Mouse (Mus musculus) erythroblast, embryonic 14.5 days (primary cell): ENCODE data around the gene Dnah17. TPM values are rescaled to one million over a fixed set of nuclear protein-coding genes. Genes with fewer than 3 reads are reported as not detected.

ENCODE experiments used
- H3K27me3 ChIP-seq: 2 replicates; pipeline ENCODE4 v1.6.1; 2012; ENCODE audit warnings: inconsistent platforms; ENCODE audit not compliant: control insufficient read depth
- H3K36me3 ChIP-seq: 2 replicates; pipeline ENCODE4 v1.6.1; 2012; ENCODE audit warnings: mild to moderate bottlenecking, inconsistent platforms; ENCODE audit not compliant: control insufficient read depth
- H3K4me1 ChIP-seq: 2 replicates; pipeline ENCODE4 v1.6.1; 2012; ENCODE audit warnings: inconsistent platforms; ENCODE audit not compliant: control insufficient read depth
- H3K4me3 ChIP-seq: replicated peaks from 2 replicates; pipeline ENCODE3; 2012; ENCODE audit warnings: moderate library complexity, mild to moderate bottlenecking, inconsistent platforms
- H3K9me3 ChIP-seq: 2 replicates; pipeline ENCODE4 v1.6.1; 2012; ENCODE audit warnings: low read length, inconsistent platforms, mixed read lengths; ENCODE audit not compliant: control insufficient read depth
- GATA1 ChIP-seq: IDR thresholded peaks from 2 replicates; pipeline ENCODE4 v1.6.1; 2012; ENCODE audit warnings: low read length, inconsistent platforms, mixed read lengths
- TAL1 ChIP-seq: IDR thresholded peaks from 3 replicates; pipeline ENCODE4 v1.6.1; 2012; ENCODE audit warnings: low read length, inconsistent platforms, mixed read lengths
- polyA plus RNA-seq: library from polyadenylated mRNA; stranded (reverse); fragments of >175 nt; gene quantifications from 2 replicates; pipeline ENCODE4 v1.2.3, GENCODE M21; 2012

Gene Dnah17
- polyA plus RNA-seq, 1 experiment, result not detected

GRCm38 (mm10) chr11:118008144-118008805, 122.2 kb downstream of the Dnah17 start:
- Histone ChIP-seq H3K4me1 (peaks cover 40% of the 10 kb centered on the region), H3K27me3 (no peaks in the 10 kb centered on the region), H3K4me3 (no peak overlapping the region), H3K36me3 (peaks cover 98% of the 10 kb centered on the region), H3K9me3 (no peaks in the 10 kb centered on the region)
- no peak for TF ChIP-seq TAL1
- TF ChIP-seq GATA1, result no peak

- H3K36me3 ChIP-seq, result peaks cover 97% of the 10 kb centered on the region
- no peaks in the 10 kb centered on the region for H3K9me3 ChIP-seq
- H3K27me3 ChIP-seq, result no peaks in the 10 kb centered on the region
- H3K4me1 ChIP-seq, result peaks cover 40% of the 10 kb centered on the region
- H3K4me3 ChIP-seq, result no peak overlapping the region
- TF ChIP-seq TAL1 (no peak), GATA1 (no peak)
Observed at GRCm38 (mm10) chr11:118007460-118008143, 122.8 kb downstream of the Dnah17 start.

GRCm38 (mm10) chr11:118004217-118004616, 126.2 kb downstream of the Dnah17 start:
- Histone ChIP-seq H3K4me1 (peaks cover 62% of the 10 kb centered on the region), H3K9me3 (no peaks in the 10 kb centered on the region), H3K4me3 (no peak overlapping the region), H3K27me3 (no peaks in the 10 kb centered on the region), H3K36me3 (peaks cover 97% of the 10 kb centered on the region)
- TF ChIP-seq TAL1, result no peak
- TF ChIP-seq GATA1, result no peak

GRCm38 (mm10) chr11:118003718-118004117, 126.7 kb downstream of the Dnah17 start:
- Histone ChIP-seq H3K27me3 (no peaks in the 10 kb centered on the region), H3K36me3 (peaks cover 97% of the 10 kb centered on the region), H3K9me3 (no peaks in the 10 kb centered on the region), H3K4me1 (peaks cover 62% of the 10 kb centered on the region), H3K4me3 (no peak overlapping the region)
- TF ChIP-seq GATA1 (no peak), TAL1 (no peak)

GRCm38 (mm10) chr11:118003176-118003575, 127.3 kb downstream of the Dnah17 start:
- Histone ChIP-seq H3K27me3 (no peaks in the 10 kb centered on the region), H3K9me3 (no peaks in the 10 kb centered on the region), H3K36me3 (peaks cover 97% of the 10 kb centered on the region), H3K4me1 (peaks cover 62% of the 10 kb centered on the region), H3K4me3 (no peak overlapping the region)
- no peak for TF ChIP-seq TAL1

- H3K36me3 ChIP-seq, result peaks cover 84% of the 10 kb centered on the region
- H3K9me3 ChIP-seq, result no peaks in the 10 kb centered on the region
- no peaks in the 10 kb centered on the region for H3K27me3 ChIP-seq
- H3K4me1 ChIP-seq, result peaks cover 43% of the 10 kb centered on the region
- TF ChIP-seq TAL1, result no peak
- peak overlapping the region; percentile 48 for H3K4me3 ChIP-seq
Observed at GRCm38 (mm10) chr11:118000565-118001215, 129.7 kb downstream of the Dnah17 start.

GRCm38 (mm10) chr11:118000083-118000482, 130.4 kb downstream of the Dnah17 start:
- H3K27me3 ChIP-seq, result no peaks in the 10 kb centered on the region
- TF ChIP-seq GATA1, result no peak
- no peak for TF ChIP-seq TAL1
- H3K9me3 ChIP-seq, result no peaks in the 10 kb centered on the region
- peaks cover 48% of the 10 kb centered on the region for H3K4me1 ChIP-seq
- peaks cover 81% of the 10 kb centered on the region for H3K36me3 ChIP-seq
- no peak overlapping the region for H3K4me3 ChIP-seq

GRCm38 (mm10) chr11:117999260-117999934, 131.0 kb downstream of the Dnah17 start:
- Histone ChIP-seq H3K4me1 (peaks cover 54% of the 10 kb centered on the region), H3K27me3 (no peaks in the 10 kb centered on the region), H3K4me3 (no peak overlapping the region), H3K36me3 (peaks cover 80% of the 10 kb centered on the region), H3K9me3 (no peaks in the 10 kb centered on the region)
- TF ChIP-seq TAL1, result no peak
- no peak for TF ChIP-seq GATA1

- TF ChIP-seq GATA1 (no peak), TAL1 (no peak)
- peaks cover 63% of the 10 kb centered on the region for H3K4me1 ChIP-seq
- H3K36me3 ChIP-seq, result peaks cover 78% of the 10 kb centered on the region
- H3K27me3 ChIP-seq, result no peaks in the 10 kb centered on the region
- no peaks in the 10 kb centered on the region for H3K9me3 ChIP-seq
- no peak overlapping the region for H3K4me3 ChIP-seq
Observed at GRCm38 (mm10) chr11:117998356-117998755, 132.1 kb downstream of the Dnah17 start.
